Mouse (Mus musculus) lung, postnatal 14 days (tissue): ENCODE measurements around the gene Itprid2.

Experiments used
- DNase-seq: peaks from one replicate; pipeline ENCODE4 v3.0.0; 2021

Gene Itprid2

DNA sequence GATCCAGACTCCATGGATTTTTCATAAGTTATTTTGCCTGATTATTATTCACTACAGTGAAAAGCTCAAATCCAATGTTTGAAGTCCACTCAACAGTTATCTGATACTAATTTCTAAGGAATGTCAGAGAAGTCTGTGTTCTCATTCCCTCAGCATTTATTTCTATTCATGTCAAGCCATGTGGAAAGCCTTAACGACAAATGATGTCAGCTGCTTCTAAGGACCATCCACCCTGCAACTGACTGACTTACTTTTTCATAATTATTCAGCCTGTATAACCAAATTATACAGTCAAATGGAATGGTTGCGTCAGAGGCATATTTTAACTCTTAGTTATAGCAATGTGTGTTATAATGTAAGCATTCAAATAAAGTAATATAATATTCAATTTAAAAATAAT lies 80.8 kb downstream of the Itprid2 start:
- DNase-seq = no peak

DNA sequence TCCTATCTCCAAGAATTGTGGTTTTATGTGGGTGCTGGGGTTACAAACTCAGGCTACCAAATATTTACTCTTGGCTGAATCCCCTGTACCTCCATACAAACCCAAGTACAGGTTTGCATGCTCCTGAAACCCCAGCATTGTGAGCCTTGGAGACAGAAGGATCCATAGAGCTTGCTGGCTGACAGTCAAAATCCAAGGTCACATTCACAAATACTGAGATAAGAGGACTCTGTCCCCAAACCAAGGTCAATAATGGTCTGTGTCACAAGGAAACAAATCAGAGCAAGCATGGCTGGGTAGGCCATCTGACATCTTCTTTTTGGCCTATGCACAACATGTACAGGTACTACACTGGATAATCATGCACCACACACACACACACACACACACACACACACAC lies 82.7 kb downstream of the Itprid2 start:
- no peak for DNase-seq

DNA sequence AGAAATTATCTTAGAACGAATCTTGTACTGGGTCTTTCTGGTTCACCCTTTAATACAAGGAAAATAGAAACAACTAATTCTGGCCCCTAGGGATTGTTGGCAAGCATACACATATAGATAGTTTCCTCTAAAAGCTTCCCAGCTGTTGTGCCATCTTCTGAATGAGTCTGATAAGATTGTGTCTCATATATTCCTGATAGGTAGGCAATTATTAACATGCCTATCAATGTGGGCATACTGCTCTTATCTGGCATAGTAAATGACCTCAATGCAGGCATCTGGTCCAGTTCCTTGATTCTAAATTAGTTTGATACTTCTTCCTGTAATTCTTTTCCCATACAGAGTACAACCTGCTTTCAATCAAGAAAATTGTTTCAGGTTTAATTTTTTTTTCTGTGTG lies 87.3 kb downstream of the Itprid2 start:
- no peak for DNase-seq
